Mouse (Mus musculus): ENCODE data around the gene Cutc.

Gene Cutc

DNA sequence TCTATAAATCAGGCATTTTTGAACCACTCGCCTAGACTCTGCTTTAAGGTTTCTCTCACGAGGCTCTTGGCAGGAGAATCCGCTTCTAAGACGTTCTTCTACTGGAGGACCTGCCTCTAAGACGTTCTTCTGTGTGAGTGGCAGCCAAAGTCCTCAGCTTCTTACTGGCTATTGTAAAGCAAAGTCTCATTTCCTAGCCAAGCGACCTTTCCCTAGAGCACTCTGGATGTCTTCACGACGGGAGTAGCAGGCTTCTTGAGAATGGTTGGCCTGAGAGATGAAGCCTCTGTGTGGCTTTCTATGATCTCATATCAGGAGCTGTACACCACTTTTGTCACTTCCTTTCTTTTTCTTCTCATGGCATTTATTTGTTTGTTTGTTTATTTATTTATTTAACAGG lies 42.7 kb downstream of the Cutc start:
- no peak for DNase-seq (ENCODE audit: low read depth)

DNA sequence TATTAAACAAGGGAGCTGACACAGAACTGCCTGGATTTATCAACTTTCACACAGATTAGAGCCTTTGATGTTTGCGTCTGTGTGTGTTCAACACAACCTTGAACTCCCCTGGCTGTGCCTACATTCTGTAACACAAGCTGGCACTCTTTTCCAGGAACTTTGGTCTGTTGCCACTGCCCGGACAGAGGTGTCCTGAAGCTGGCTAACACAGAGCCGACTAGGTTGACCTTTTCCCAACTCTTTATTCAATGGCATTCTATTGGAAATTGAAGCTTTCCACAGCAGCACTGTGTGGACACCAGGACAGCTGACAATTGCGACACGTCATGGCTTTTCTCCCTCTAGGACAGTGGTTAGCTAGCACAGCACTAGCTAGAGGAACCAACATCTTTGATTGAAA lies 44.4 kb downstream of the Cutc start:
- no peak for DNase-seq (ENCODE audit: low read depth)

DNA sequence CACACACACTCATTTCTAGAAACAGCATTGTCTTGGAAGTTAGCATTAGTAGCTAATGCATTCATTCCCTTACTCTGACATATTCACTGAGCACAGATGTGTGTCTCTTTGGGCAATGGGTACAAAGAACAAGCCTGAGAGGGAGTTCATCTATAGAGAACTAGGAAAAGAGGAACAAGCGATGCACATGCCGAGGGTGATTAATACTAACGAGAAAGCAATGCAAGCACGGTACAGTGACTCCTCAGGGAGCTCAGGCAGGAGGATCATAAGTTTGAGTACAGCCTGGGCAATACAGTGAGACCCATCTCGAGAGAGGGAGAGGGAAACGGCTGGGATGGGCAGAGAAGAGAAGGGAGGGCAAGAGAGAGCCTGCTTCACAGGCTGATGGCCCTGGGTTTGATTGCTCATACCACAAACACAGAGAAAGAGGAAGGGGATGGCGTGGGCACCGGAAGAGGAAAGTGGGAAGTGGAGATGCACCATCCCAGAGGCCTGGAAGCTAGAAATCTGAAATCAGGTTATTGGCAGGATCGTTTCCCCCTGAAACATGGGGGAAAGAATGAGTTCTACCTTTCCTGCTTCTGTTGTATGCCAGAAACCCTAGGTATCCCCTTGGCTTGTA lies 48.7 kb downstream of the Cutc start:
- DNase-seq (ENCODE audit: low read depth) = no peak

DNA sequence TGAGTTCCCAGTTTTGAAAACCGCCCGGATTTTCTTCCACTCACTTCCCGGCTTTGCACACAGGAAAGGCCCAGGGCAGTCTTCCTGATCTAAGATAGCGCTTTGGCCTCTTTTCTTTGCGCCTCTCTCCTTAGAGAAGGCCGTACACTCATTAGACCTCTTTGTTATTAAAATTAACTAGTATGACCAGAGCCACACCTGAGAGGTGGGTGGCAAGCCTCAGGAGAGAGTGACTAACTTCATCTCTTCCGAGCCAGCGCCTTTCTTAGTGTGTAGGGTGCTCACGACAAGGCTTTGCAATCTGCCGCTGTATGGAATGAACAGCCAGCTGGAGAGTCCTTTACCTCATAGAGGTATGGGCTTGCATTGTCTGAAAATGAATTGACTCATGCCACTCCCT lies 51.1 kb downstream of the Cutc start:
- no peak for DNase-seq (ENCODE audit: low read depth)

DNA sequence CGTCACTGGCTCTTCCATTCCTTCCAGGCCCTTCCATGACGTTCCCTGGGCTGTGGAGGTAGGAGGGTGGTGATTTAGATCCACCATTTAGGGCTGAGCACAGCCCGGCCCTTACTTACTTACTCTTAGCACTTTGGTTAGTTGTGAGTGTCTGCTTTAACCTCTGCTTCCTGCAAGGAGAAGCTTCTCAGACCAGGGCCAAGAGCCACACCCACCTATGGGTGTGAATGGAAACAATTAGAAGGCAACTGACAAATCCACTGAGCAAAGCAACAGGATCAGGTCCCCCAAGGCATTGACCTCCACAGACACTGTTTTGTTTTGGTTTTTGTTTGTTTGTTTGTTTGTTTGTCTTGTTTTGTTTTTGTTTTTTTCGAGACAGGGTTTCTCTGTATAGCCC lies 56.5 kb downstream of the Cutc start:
- DNase-seq (ENCODE audit: low read depth) = no peak

DNA sequence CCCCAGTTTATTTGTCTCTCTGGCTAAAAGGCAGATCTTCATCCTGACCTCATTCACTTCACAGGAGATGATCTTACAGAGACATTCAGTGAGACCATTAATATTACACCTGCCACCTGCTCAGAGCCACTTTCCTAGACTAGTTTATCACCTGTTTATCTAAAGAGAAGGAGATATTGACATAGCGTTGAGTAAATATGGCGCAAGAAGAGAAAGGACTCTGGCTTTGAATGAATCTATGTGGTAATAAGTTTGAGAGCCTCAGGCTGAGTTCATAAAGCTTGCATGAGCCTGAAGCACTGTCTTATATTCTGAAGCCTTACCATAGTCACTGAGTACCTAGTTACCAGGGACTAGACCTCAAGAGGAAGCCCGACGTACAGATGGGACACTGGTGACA lies 58.6 kb downstream of the Cutc start:
- no peak for DNase-seq (ENCODE audit: low read depth)

DNA sequence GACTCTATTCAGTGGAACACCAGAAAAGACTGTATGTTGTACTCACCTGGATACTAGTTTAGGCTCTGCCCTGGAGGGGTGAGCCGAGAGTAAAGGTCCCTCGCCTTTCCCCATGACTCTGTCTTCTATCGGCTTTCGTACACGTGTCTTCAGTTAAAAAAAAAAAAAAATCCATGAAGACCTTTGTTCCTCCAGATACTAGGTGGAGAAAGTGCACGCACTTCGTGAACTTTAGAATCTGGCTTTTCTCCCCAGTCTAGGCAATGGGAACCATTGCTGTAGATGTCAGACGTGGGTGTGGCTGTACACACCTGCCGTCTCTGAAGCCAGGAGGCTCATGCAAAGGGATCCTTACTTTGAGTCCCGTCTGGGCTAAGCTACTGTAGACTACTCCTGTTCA lies 60.5 kb downstream of the Cutc start:
- DNase-seq (ENCODE audit: low read depth) = no peak

DNA sequence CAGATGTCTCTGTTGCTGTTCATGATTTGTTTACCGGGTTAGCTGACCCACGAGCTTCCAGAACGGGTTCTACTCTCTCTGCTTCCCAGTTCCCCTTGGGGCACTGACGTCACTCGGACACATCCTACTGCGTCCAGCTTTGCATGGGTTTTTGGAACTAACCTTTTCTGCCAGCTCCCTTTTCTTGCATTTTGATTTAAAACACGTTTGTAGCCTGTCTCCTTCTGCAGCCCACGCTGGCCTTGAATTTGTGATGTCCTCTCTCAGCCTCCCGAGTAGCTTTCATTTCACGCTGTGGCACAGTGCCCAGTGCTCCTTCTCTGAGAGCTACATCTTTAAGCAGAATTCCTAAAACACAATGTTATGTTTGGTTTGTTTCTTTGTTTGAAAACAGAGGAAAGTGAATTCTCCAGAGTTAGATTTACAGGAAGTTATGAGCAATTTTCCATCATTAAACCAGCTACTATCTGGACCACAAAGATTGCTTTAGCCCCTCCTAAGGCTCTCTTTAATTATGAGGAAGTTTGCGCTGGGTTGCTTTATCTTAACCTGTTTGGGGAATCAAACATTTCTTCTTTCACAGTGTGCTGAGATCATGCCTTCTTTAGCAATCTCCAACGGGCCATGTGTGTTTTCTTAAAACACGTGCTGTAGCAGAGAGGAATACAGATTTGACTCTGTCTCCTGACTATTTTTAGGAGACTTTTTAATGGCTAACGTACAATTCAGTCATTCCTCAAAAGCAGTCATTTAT lies 63.0 kb downstream of the Cutc start:
- DNase-seq (ENCODE audit: low read depth) = no peak
